Mouse (Mus musculus) hindlimb bud, embryonic 11.5 days (tissue): ENCODE data around the gene Kat6b.
A peak's percentile ranks its signal among the peaks of the same experiment; 100 is the strongest.

Experiments
- DNase-seq: peaks from one replicate; pipeline ENCODE4 v3.0.0-alpha.2; 2012; ENCODE audit warnings: low read depth, low spot score; ENCODE audit errors: extremely low spot score

The Kat6b gene

GRCm38 (mm10) chr14:21587931-21588330 is 106.7 kb downstream of the Kat6b start:
- no peak for DNase-seq

GRCm38 (mm10) chr14:21589620-21590019 is 108.4 kb downstream of the Kat6b start:
- no peak for DNase-seq

GRCm38 (mm10) chr14:21590205-21590604 is 109.0 kb downstream of the Kat6b start:
- DNase-seq: no peak

GRCm38 (mm10) chr14:21592152-21592551 is 110.9 kb downstream of the Kat6b start:
- DNase-seq: no peak

- DNase-seq: no peak
These were observed 111.9 kb downstream of the Kat6b start for GRCm38 (mm10) chr14:21592985-21593750.

GRCm38 (mm10) chr14:21599446-21600173 is 118.4 kb downstream of the Kat6b start:
- DNase-seq: no peak

- DNase-seq: no peak
These were observed 118.9 kb downstream of the Kat6b start for GRCm38 (mm10) chr14:21600174-21600566.

GRCm38 (mm10) chr14:21600628-21601027 is 119.4 kb downstream of the Kat6b start:
- no peak for DNase-seq

GRCm38 (mm10) chr14:21602166-21602565 is 120.9 kb downstream of the Kat6b start:
- DNase-seq: no peak

GRCm38 (mm10) chr14:21602937-21603336 is 121.7 kb downstream of the Kat6b start:
- no peak for DNase-seq

GRCm38 (mm10) chr14:21607686-21608085 is 126.5 kb downstream of the Kat6b start:
- DNase-seq: no peak

GRCm38 (mm10) chr14:21608886-21609285 is 127.7 kb downstream of the Kat6b start:
- DNase-seq: no peak

GRCm38 (mm10) chr14:21610224-21610623 is 129.0 kb downstream of the Kat6b start:
- DNase-seq: peak; percentile 64

GRCm38 (mm10) chr14:21613031-21613430 is 131.8 kb downstream of the Kat6b start:
- no peak for DNase-seq

GRCm38 (mm10) chr14:21614103-21614502 is 132.9 kb downstream of the Kat6b start:
- no peak for DNase-seq

- no peak for DNase-seq
These were observed 134.6 kb downstream of the Kat6b start for GRCm38 (mm10) chr14:21615853-21616252.

- no peak for DNase-seq
These were observed 136.2 kb downstream of the Kat6b start for GRCm38 (mm10) chr14:21617221-21617980.

- no peak for DNase-seq
These were observed 138.7 kb downstream of the Kat6b start for GRCm38 (mm10) chr14:21619951-21620350.

GRCm38 (mm10) chr14:21625946-21626345 is 144.7 kb downstream of the Kat6b start:
- DNase-seq: no peak

- no peak for DNase-seq
These were observed 150.5 kb downstream of the Kat6b start for GRCm38 (mm10) chr14:21631665-21632200.

- no peak for DNase-seq
These were observed 155.3 kb downstream of the Kat6b start for GRCm38 (mm10) chr14:21636548-21636947.
